Mouse (Mus musculus) stomach, postnatal 0 days (tissue): ENCODE data around the gene Kalrn.

Source experiments
- CTCF ChIP-seq: IDR thresholded peaks from 2 replicates; pipeline ENCODE4 v1.5.1; 2016; ENCODE audit warnings: antibody characterized with exemption, low read depth, mild to moderate bottlenecking, moderate library complexity
- EP300 ChIP-seq: optimal IDR thresholded peaks from 2 replicates; pipeline ENCODE3; 2016; ENCODE audit warnings: antibody characterized with exemption

DNA sequence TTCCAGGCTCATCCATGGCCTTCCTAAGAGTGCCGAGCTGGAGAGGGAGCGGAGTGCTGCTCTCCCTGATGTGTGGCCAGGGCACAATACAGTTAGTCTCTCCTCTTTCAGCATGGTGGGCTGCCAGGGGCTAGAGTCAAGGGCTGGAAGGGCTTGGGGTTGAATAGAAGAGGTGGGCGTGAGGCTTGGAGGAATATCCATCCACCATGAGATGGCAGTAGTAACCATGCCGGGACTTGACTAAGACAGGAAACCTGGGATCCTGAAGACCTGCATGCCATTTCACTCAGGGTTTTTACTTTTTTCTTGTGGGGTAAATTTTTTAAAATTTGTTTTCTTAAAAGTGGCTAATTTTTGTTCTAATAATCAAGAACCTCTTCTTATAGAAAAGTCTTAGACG is 365.4 kb downstream of the Kalrn start:
- TF ChIP-seq CTCF: peak; percentile 43
- TF ChIP-seq EP300: no peak
